Comparison of ENCODE assay signal across 19 mouse cellular contexts in the genomic region with DNA sequence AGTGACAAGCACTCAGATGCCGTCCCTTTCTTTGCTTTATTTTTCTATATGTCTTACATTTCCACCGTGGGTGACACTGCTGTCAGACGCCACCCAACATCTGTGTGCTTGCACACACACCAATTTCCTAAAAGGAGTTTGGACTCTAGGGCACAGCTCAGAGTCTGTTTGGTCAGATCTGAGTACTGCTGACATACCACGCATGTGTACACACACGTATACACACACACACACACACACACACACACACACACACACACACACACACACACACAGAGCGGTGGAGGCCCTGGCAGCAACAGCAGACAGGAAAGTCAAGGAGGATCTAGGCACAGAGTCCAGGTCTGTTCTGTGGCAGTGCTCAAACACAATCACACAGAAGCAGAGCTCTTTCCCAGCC.
"Had no signal": no experiment of that assay in that cellular context is flagged by ENCODE, and none has a peak within 500 bp of the region (broad histone marks: within the 10 kb centered on the region; RNA-seq: fewer than 3 reads in every experiment).

No protein-coding gene starts in this region.

- H3K4me3 ChIP-seq: intestine, embryonic 15.5 days; layer of hippocampus, adult 2 months; left cerebral cortex, adult 2 months; limb, embryonic 12.5 days; limb, embryonic 15.5 days; stomach, embryonic 15.5 days had no signal

- H3K27ac ChIP-seq: intestine, embryonic 15.5 days; layer of hippocampus, adult 2 months; left cerebral cortex, adult 2 months; limb, embryonic 12.5 days; limb, embryonic 15.5 days; macrophage; stomach, embryonic 15.5 days had no signal

- H3K9ac ChIP-seq: intestine, embryonic 15.5 days; limb, embryonic 12.5 days; limb, embryonic 15.5 days; lung, embryonic 14.5 days; stomach, embryonic 15.5 days had no signal

- DNase-seq: kidney, adult 11 months; kidney, adult 9 months; kidney, postnatal 14 days; layer of hippocampus, adult 9-11 months; lung, embryonic 14.5 days; midbrain, embryonic 14.5 days; right cerebral cortex, adult 18-20 months; right cerebral cortex, postnatal 14 days; spleen, adult 18-20 months; thymus, postnatal 25 days had no signal

- H3K4me2 ChIP-seq: intestine, embryonic 15.5 days; limb, embryonic 12.5 days; limb, embryonic 15.5 days; lung, embryonic 14.5 days; stomach, embryonic 15.5 days had no signal

- H3K9me3 ChIP-seq: intestine, embryonic 15.5 days; limb, embryonic 15.5 days; stomach, embryonic 15.5 days had no signal

- ATAC-seq: hindbrain, embryonic 16.5 days; intestine, embryonic 15.5 days; lung, postnatal 0 days had no signal

- H3K36me3 ChIP-seq: intestine, embryonic 15.5 days; stomach, embryonic 15.5 days had no signal

- H3K27me3 ChIP-seq: intestine, embryonic 15.5 days; limb, embryonic 12.5 days; limb, embryonic 15.5 days; stomach, embryonic 15.5 days had no signal
